ENCODE assay signal across 20 mouse cellular contexts in genomic region chr17:3541033-3541432, GRCm38 (mm10). TPM values are rescaled to one million over a fixed set of nuclear protein-coding genes. Genes with fewer than 3 reads are reported as not detected.
"Had no signal": no experiment of that assay in that cellular context is flagged by ENCODE, and none has a peak within 500 bp of the region (broad histone marks: within the 10 kb centered on the region; RNA-seq: fewer than 3 reads in every experiment).

No protein-coding gene starts in this region.

- H3K36me3 ChIP-seq: stomach, embryonic 15.5 days had no signal

- H3K4me3 ChIP-seq: neural tube, embryonic 15.5 days; stomach, embryonic 15.5 days had no signal

- H3K27ac ChIP-seq: neural tube, embryonic 15.5 days; stomach, embryonic 15.5 days; stomach, postnatal 0 days had no signal

- H3K9me3 ChIP-seq: neural tube, embryonic 15.5 days; stomach, embryonic 15.5 days had no signal

- H3K27me3 ChIP-seq: neural tube, embryonic 15.5 days; stomach, embryonic 15.5 days had no signal

- H3K4me2 ChIP-seq: neural tube, embryonic 15.5 days; stomach, embryonic 15.5 days had no signal

- DNase-seq: retina, postnatal 1 day; right cerebral cortex, adult 18-20 months; right cerebral cortex, postnatal 14 days; right cerebral cortex, postnatal 25 days; right cerebral cortex, postnatal 4 days; spleen, adult 18-20 months; thymus, adult 18-20 months; thymus, adult 2 months; thymus, postnatal 14 days; thymus, postnatal 25 days; thymus, postnatal 36 days; thymus, postnatal 4 days had no signal

- H3K9ac ChIP-seq: neural tube, embryonic 15.5 days; stomach, embryonic 15.5 days had no signal

- H3K4me1 ChIP-seq: neural tube, embryonic 15.5 days; stomach, embryonic 15.5 days had no signal

RNA-seq across cellular contexts. Expression of gene Cldn20, which starts 8.7 kb away (rescaled TPM):
- polyA plus RNA-seq: neural tube, embryonic 14.5 days; neural tube, embryonic 15.5 days; spleen, adult 2 months; stomach, embryonic 16.5 days; stomach, postnatal 0 days; testis, adult 2 months; thymus, adult 2 months; thymus, postnatal 0 days had no signal
